Mouse (Mus musculus) heart, embryonic 14.5 days (tissue): Measurements from ENCODE around the gene Usp46. TPM values are rescaled to one million over a fixed set of nuclear protein-coding genes. Genes with fewer than 3 reads are reported as not detected.

Source experiments
- ATAC-seq: fragments of 200-750 bp; cut with Nextera tagmentation; 2 replicates; pipeline ENCODE4 v1.8.0; 2017; ENCODE audit warnings: low read depth, moderate TSS enrichment; ENCODE audit not compliant: insufficient number of reproducible peaks, insufficient read depth, low FRiP score
- H3K27ac ChIP-seq, 2 experiments: fragments of 200-500 bp in 1 of 2; fragments of 300-500 bp in 1 of 2; sonication (generic) in 1 of 2; replicated peaks in 1 of 2; 2 replicates each; pipeline ENCODE4 v1.5.1; 2012 to 2014; ENCODE audit warnings: low read depth in 2 of 2, low read length in 2 of 2, control low read depth in 1 of 2, mild to moderate bottlenecking in 1 of 2, mixed read lengths in 1 of 2; ENCODE audit not compliant: control insufficient read depth in 1 of 2, insufficient read depth in 1 of 2
- H3K27me3 ChIP-seq: fragments of 300-500 bp; sonication (generic); 2 replicates; pipeline ENCODE4 v1.6.1; 2014; ENCODE audit warnings: mild to moderate bottlenecking, low read length, control low read depth; ENCODE audit not compliant: control insufficient read depth, insufficient read depth
- H3K36me3 ChIP-seq: fragments of 300-500 bp; sonication (generic); 2 replicates; pipeline ENCODE4 v1.6.1; 2014; ENCODE audit warnings: mild to moderate bottlenecking, control low read depth, low read length, mixed read lengths; ENCODE audit not compliant: control insufficient read depth, insufficient read depth
- H3K4me1 ChIP-seq, 2 experiments: fragments of 200-500 bp in 1 of 2; fragments of 300-500 bp in 1 of 2; sonication (generic) in 1 of 2; 2 replicates each; pipeline ENCODE4 v1.6.1; 2012 to 2014; ENCODE audit warnings: low read length in 2 of 2, control low read depth in 1 of 2, mixed read lengths in 1 of 2; ENCODE audit not compliant: control insufficient read depth in 2 of 2, insufficient read depth in 2 of 2
- H3K4me2 ChIP-seq: fragments of 300-500 bp; sonication (generic); 2 replicates; pipeline ENCODE4 v1.6.1; 2014; ENCODE audit warnings: mild to moderate bottlenecking, low read length
- H3K4me3 ChIP-seq, 2 experiments: fragments of 200-500 bp in 1 of 2; fragments of 300-500 bp in 1 of 2; sonication (generic) in 1 of 2; 2 replicates each; pipeline ENCODE4 v1.5.1; 2012 to 2014; ENCODE audit warnings: low read length in 2 of 2, mild to moderate bottlenecking in 2 of 2, control low read depth in 1 of 2, low read depth in 1 of 2, moderate library complexity in 1 of 2; ENCODE audit not compliant: control insufficient read depth in 1 of 2, insufficient read depth in 1 of 2
- H3K9ac ChIP-seq: fragments of 300-500 bp; sonication (generic); 2 replicates; pipeline ENCODE4 v1.6.1; 2014; ENCODE audit warnings: mild to moderate bottlenecking, low read length
- H3K9me3 ChIP-seq: fragments of 300-500 bp; sonication (generic); 2 replicates; pipeline ENCODE4 v1.6.1; 2016; ENCODE audit warnings: low read length, control low read depth; ENCODE audit not compliant: control insufficient read depth
- WGBS: fragments of 180-500 bp; shearing (Covaris S2); extraction: QIAGEN DNeasy Blood & Tissue Kit; methylation state at CpG from one replicate; pipeline ENCODE4 v1.1.7; 2014; 5-methylcytosine and 5-hydroxymethylcytosine counted together
- polyA plus RNA-seq: library from polyadenylated mRNA; unstranded; fragments of >200 nt; fragmentation: Nextera tagmentation; extraction: Ambion mirVana; gene quantifications from 2 replicates; pipeline ENCODE4 v1.2.1, GENCODE M21; 2014

Usp46 gene
- polyA plus RNA-seq, 1 experiment from 2014 or later: 37.1 TPM

DNA sequence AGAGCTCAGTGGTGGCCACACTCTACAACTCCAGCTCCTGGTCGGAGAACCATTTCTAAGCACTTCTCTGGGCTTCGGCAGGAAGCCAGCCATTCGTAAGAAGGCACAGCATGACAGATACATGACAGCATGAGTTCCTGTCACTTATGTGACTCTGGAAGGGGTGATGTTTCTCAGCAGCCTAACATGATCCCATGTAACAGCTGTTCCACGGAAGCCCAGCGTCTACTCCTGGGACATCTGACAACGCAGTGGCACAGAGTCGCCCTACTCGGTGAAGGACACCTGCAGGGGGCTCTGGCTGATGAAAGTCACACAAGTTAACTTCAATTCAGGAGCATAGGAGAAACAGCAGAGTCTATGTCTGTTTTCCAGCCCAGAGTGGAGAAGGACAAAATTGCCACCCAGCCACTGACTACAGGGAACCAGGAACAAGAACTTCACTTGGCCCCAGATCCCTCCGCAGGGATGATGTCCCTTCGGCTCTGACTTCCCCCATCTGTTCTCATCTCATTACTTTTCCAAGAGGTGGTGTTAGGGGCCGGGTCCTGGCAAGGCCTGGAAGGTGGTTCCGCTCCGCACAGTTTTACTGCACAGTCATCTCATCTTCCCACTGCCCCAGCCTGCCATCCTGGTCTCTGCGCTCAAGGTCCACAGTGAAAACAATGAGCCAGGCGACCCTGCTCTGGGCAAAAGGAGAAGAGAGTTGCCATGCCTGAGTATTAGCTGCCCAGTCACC lies 15.9 kb downstream of the Usp46 start:
- WGBS: 76% methylated on average over 15 of the region's 15 CpGs
- peaks cover 21 to 51% of the 10 kb centered on the region in 2 experiments for H3K4me1 ChIP-seq
- H3K27me3 ChIP-seq: no peaks in the 10 kb centered on the region
- 0 out of 2 replicates have a peak overlapping the region, but pooled peaks have one; percentile 13 for H3K9ac ChIP-seq
- no peak overlapping the region for H3K4me3 ChIP-seq
- ATAC-seq: no peak
- H3K9me3 ChIP-seq: no peaks in the 10 kb centered on the region
- H3K4me2 ChIP-seq: peak overlapping the region; percentile 36; the same call in 1 of the 2 replicates
- peak overlapping the region; percentile 4 to 62 for H3K27ac ChIP-seq
- no peaks in the 10 kb centered on the region for H3K36me3 ChIP-seq

DNA sequence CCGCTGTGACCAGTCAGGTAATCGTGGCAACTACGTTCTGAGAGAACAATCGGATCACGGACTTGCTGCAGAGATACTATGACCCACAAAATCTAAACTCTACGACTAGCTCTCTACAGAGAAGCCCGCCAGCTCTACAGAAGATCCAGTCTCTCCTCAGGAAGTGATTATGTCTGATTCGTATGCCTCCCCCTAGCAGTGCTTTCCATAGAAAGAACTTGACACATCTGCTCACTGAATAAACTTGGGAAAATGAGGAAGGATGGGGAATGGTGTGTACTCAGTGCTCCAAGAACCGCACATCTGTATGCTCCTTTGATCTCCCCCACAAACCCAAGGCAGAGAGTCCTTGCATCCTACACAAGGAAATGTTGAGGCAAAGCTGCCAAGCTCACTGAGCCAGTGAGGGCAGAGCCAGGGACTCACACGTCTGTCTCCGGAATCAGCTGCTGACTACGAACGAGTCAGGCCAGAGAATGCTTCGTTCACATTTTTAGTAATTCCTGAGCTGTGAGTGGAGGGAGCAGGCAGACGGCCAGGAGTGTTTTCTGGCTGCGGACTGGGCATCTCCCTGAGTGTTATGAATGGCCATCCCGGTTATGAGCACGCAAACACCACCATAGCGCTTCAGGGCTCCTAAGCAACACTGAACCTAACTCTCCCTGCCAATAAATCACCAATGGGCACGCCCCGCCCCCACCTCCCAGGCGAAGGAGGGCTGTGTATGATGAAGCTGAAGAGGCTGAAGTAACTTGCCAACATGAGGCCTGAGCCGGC lies 16.6 kb downstream of the Usp46 start:
- peak overlapping the region; percentile 36; the same call in 1 of the 2 replicates for H3K4me2 ChIP-seq
- no peak overlapping the region for H3K4me3 ChIP-seq
- H3K36me3 ChIP-seq: no peaks in the 10 kb centered on the region
- ATAC-seq: peak; percentile 31; the same call in 1 of the 2 replicates
- H3K27me3 ChIP-seq: no peaks in the 10 kb centered on the region
- H3K9me3 ChIP-seq: no peaks in the 10 kb centered on the region
- H3K27ac ChIP-seq: peak overlapping the region; percentile 26 to 62
- H3K9ac ChIP-seq: 0 out of 2 replicates have a peak overlapping the region, but pooled peaks have one; percentile 13
- peaks cover 18 to 47% of the 10 kb centered on the region in 2 experiments for H3K4me1 ChIP-seq
- 62% methylated on average over 23 of the region's 23 CpGs for WGBS

DNA sequence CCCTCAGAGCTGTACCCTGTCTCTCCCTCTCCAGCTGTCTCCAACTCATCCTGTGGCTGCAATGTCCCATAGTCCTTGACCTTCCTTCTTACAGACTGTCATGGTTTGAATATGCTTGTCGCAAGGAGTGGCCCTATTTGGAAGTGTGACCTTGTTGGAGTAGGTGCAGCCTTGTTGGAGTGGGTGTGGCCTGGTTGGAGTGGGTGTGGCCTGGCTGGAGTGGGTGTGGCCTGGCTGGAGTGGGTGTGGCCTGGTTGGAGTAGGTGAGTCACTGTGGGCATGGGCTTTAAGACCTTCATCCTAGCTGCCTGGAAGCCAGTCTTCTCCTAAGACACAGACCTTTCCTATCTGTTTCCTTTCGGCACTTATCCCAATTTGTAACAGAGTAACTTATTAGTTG lies 17.3 kb downstream of the Usp46 start:
- no peak for ATAC-seq
- H3K36me3 ChIP-seq: no peaks in the 10 kb centered on the region
- H3K9me3 ChIP-seq: no peaks in the 10 kb centered on the region
- no peak overlapping the region for H3K4me2 ChIP-seq
- H3K9ac ChIP-seq: no peak overlapping the region
- H3K27ac ChIP-seq: peak overlapping the region in 1 of 2 experiments; percentile 62; a peak in 2 of 4 replicates
- WGBS: 90% methylated on average over 2 of the region's 2 CpGs
- peaks cover 15 to 40% of the 10 kb centered on the region in 2 experiments for H3K4me1 ChIP-seq
- H3K4me3 ChIP-seq: no peak overlapping the region
- no peaks in the 10 kb centered on the region for H3K27me3 ChIP-seq

DNA sequence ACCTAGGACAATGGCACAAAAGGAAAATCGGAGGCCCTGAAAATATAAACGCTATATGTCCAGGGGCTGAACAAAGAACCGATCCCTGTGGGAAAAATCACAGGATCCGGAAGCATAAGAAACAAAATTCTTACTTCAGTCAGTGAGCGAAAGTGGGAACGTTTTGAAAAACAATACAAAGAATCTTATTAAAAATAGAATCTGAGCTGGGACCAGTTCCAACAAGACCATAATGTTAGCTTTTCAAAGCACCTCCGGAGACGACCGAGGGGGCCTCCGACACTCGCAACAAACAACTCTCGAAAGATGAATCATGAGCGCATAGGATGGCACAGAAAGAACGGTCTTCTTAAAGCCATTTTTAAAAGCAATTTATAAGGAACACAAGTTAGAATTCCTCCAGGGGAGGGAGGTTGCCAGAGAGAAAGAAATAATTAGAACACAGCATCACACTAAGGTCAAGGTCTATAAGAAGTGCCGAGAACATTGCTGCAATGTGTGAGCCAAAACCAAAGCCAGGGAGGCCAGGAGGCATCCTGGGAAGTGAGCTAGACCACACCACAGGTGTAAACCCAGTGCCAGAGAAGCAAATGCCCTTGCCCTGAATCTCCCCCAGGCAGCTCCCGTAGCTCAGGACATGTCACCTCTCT lies 19.3 kb downstream of the Usp46 start:
- H3K27me3 ChIP-seq: no peaks in the 10 kb centered on the region
- H3K27ac ChIP-seq: peak overlapping the region; percentile 27 to 57; a peak in 3 of 4 replicates
- ATAC-seq: no peak
- no peaks in the 10 kb centered on the region for H3K36me3 ChIP-seq
- no peak overlapping the region for H3K4me3 ChIP-seq
- peaks cover 21 to 52% of the 10 kb centered on the region in 2 experiments for H3K4me1 ChIP-seq
- H3K4me2 ChIP-seq: peak overlapping the region; percentile 4; the same call in 1 of the 2 replicates
- no peak overlapping the region for H3K9ac ChIP-seq
- WGBS: 56% methylated on average over 16 of the region's 16 CpGs
- H3K9me3 ChIP-seq: no peaks in the 10 kb centered on the region

DNA sequence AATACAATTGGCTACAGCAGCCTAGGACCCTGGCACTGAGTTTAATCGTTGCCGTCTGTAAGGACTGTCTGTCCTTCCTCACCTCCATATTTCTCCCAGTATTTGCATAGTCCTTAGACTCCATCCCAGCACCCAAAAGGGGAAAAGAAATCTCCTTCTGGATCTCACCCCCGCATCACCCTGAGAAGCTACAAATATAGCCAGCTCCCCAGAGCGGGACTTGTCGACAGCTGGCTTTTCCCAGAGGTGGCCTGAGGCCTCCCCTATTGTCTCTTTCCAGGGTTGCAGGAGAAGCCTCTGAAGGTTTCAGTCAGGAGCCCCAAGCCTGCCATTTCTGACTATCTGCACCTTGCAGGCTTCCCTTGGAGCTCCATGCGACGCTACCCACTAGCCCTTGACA lies 23.6 kb downstream of the Usp46 start:
- H3K4me2 ChIP-seq: no peak overlapping the region
- H3K4me3 ChIP-seq: no peak overlapping the region
- H3K9ac ChIP-seq: no peak overlapping the region
- no peak overlapping the region for H3K27ac ChIP-seq
- ATAC-seq: no peak
- H3K36me3 ChIP-seq: no peaks in the 10 kb centered on the region
- H3K4me1 ChIP-seq: peaks cover 13 to 33% of the 10 kb centered on the region in 2 experiments
- WGBS: 46% methylated on average over 7 of the region's 7 CpGs
- H3K9me3 ChIP-seq: no peaks in the 10 kb centered on the region
- H3K27me3 ChIP-seq: no peaks in the 10 kb centered on the region

DNA sequence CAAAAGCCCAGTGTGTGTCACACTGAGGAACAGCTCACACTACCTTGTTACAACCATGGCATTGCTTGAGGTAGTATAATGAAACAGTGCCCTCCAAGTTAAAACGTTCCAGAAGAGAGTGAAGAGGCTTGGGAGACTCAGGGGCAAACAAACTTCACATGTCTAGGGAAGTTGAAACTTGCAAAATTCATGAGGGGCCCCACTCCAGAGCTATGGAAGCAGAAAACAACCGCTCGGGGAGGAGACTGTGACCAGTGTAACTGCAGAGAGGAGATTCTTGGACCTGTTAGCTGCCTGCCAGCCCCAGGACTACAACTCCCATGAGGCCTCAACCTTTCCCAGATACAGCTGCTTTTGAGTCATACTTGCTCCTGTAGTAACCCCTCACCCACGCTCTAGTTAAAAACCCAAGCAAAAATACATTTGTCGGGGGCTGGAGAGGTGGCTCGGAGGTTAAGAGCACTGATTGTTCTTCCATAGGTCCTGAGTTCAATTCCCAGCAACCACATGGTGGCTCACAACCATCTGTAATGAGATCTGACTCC lies 25.4 kb downstream of the Usp46 start:
- Histone ChIP-seq H3K4me3 (no peak overlapping the region), H3K9ac (no peak overlapping the region), H3K27ac (no peak overlapping the region), H3K9me3 (no peaks in the 10 kb centered on the region), H3K27me3 (no peaks in the 10 kb centered on the region), H3K36me3 (no peaks in the 10 kb centered on the region), H3K4me2 (no peak overlapping the region), H3K4me1 (peaks cover 10 to 27% of the 10 kb centered on the region in 2 experiments; a peak in 3 of 4 replicates)
- 69% methylated on average over 6 of the region's 6 CpGs for WGBS
- no peak for ATAC-seq

DNA sequence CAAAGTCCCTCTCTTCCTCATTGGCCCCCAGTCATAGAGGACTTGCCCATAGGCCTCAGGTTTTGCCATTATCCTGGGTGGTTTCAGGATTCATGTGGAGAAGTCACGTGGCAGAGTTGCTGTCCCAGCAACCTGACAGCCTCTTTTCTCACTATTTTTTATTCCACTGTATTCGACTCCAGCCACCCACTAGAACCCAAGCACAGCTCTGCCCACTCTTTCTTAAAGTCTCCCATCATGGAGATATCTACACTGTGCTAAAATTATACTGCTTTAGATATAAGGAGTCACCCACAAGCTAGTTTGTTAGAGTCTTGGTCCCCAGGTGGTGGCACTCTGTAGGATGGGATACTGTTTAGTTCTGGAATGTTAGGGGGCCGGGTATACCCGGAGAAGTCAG lies 27.7 kb downstream of the Usp46 start:
- Histone ChIP-seq H3K9me3 (no peaks in the 10 kb centered on the region), H3K9ac (no peak overlapping the region), H3K27me3 (no peaks in the 10 kb centered on the region), H3K27ac (no peak overlapping the region), H3K4me3 (no peak overlapping the region), H3K36me3 (peaks cover 11% of the 10 kb centered on the region), H3K4me2 (no peak overlapping the region), H3K4me1 (peaks cover 10 to 31% of the 10 kb centered on the region in 2 experiments; a peak in 3 of 4 replicates)
- ATAC-seq: no peak
- WGBS: 88% methylated on average over 4 of the region's 4 CpGs
